Mouse (Mus musculus): ENCODE data around the gene Calhm4.
"Not testable (repeated sequence)": the region's sequence is repeated elsewhere in the genome, so short reads cannot be mapped to it uniquely, and the experiment has no call there.

DNA sequence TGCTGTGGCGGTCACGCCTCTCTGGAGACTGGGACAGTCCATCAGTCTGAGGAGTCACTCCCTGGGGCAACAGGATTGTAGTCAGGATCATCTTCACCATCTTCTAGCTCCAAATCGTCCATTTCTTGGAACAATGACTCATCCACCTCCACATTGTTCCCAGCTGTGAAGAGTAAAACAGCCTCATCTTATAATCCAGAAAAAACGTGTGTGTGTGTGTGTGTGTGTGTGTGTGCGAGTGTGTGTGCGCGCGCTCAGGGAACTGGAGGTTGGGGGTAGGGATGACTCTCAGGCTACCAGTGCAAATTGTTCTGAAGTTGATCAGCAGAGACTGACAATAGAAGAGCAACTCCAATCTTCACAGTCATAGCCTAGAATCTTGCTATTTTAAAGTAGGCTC, 47.4 kb downstream of the Calhm4 start:
- TF ChIP-seq CTCF (IDR thresholded peaks at IDR 0.05; ENCODE audit: borderline replicate concordance, insufficient read depth, low read depth, low read length); POLR2A (IDR thresholded peaks at IDR 0.05; ENCODE audit: borderline replicate concordance, insufficient read depth, low read length): not testable (repeated sequence)

Data from cerebellum, adult 2 months (tissue).